Mouse (Mus musculus): Measurements from ENCODE around the gene Fst. TPM values are rescaled to one million over a fixed set of nuclear protein-coding genes. Genes with fewer than 3 reads are reported as not detected.
A peak's percentile ranks its signal among the peaks of the same experiment; 100 is the strongest.

Fst gene
- polyA plus RNA-seq, 1 experiment from 2014 or later = not detected

DNA sequence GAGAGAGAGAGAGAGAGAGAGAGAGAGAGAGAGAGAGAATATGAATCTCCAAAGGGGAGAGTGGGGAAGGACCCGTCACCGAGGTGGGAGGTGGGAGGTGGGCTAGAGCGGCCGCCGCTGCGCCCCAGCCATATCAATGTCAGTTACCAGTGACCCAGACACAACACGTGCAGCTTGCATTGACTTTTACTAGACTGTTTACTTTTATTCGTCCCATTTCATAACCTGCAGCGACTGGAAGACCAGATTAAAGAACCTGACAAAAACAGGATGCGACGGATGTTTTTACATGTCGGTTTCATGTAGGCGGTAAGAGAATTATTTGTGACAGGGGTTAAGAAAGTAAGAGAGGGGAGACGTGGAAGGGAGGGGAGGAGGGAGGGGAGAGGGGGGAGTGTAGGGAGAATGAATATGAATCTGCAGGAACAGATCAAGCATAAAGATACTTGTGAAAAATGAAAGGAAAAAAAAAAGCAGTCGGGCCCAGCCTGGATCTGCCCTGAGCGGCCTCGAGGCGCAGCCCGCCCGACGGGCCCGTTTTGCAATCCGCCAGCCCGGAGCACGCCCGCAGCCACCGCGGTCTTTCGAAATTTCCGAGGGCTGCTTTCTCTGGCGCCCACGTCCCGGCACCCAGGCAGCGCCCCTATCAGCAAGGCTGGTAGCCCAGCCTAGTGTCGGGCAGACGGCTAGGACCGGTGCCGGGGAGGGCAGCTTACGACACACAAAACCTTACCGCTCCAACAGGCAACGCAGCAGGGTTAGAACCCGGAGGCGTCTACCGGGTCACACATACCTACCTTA, 1.8 kb downstream of the Fst start:
- 1% methylated on average over 42 of the region's 44 CpGs for WGBS (ENCODE audit: missing documents)
- H3K4me3 ChIP-seq (ENCODE audit: inconsistent target) = no peak overlapping the region
- H3K79me2 ChIP-seq (ENCODE audit: inconsistent target) = no peaks in the 10 kb centered on the region
- no peak overlapping the region for H3K27ac ChIP-seq
- H3K36me3 ChIP-seq (ENCODE audit: inconsistent target) = no peaks in the 10 kb centered on the region

GRCm38 (mm10) chr13:114456224-114456623, 2.5 kb downstream of the Fst start:
- no peak overlapping the region for H3K4me3 ChIP-seq (ENCODE audit: inconsistent target)
- WGBS (ENCODE audit: missing documents) = 8% methylated on average over 12 of the region's 14 CpGs
- no peaks in the 10 kb centered on the region for H3K36me3 ChIP-seq (ENCODE audit: inconsistent target)
- no peak overlapping the region for H3K27ac ChIP-seq
- H3K79me2 ChIP-seq (ENCODE audit: inconsistent target) = no peaks in the 10 kb centered on the region

- no peak overlapping the region for H3K4me3 ChIP-seq (ENCODE audit: inconsistent target)
- no peak overlapping the region for H3K27ac ChIP-seq
- 57% methylated on average over 13 of the region's 13 CpGs for WGBS (ENCODE audit: missing documents)
- H3K79me2 ChIP-seq (ENCODE audit: inconsistent target) = no peaks in the 10 kb centered on the region
- no peaks in the 10 kb centered on the region for H3K36me3 ChIP-seq (ENCODE audit: inconsistent target)
Observed at GRCm38 (mm10) chr13:114455788-114456187, 3.0 kb downstream of the Fst start.

DNA sequence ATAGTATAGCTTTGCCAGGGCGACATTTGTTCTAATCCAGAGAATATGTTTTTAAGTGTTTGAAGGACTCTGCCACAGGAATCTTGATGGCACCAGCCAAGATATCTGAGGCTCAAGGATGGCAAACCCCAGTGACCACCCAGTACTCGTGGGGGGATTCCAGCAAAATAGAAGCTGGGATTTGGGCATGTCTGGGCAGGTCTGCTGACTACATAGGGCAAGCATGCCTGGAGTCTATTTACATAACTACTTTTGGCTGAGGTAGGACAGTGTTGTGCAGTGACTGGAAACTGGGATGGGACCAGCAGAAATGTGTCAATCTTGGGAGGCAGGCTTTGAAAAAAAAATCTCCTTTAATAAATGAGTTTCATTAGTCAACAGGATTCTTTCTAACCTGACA, 11.5 kb downstream of the Fst start:
- H3K79me2 ChIP-seq (ENCODE audit: inconsistent target) = no peaks in the 10 kb centered on the region
- WGBS (ENCODE audit: missing documents) = 88% methylated on average over 2 of the region's 2 CpGs
- H3K36me3 ChIP-seq (ENCODE audit: inconsistent target) = no peaks in the 10 kb centered on the region
- H3K27ac ChIP-seq = no peak overlapping the region
- no peak overlapping the region for H3K4me3 ChIP-seq (ENCODE audit: inconsistent target)

GRCm38 (mm10) chr13:114432491-114432890, 26.3 kb downstream of the Fst start:
- no peak overlapping the region for H3K27ac ChIP-seq
- no peaks in the 10 kb centered on the region for H3K36me3 ChIP-seq (ENCODE audit: inconsistent target)
- 94% methylated on average over 5 of the region's 5 CpGs for WGBS (ENCODE audit: missing documents)
- no peak overlapping the region for H3K4me3 ChIP-seq (ENCODE audit: inconsistent target)
- no peaks in the 10 kb centered on the region for H3K79me2 ChIP-seq (ENCODE audit: inconsistent target)

- Histone ChIP-seq H3K79me2 (ENCODE audit: inconsistent target) (no peaks in the 10 kb centered on the region), H3K27ac (no peak overlapping the region), H3K36me3 (ENCODE audit: inconsistent target) (no peaks in the 10 kb centered on the region), H3K4me3 (ENCODE audit: inconsistent target) (no peak overlapping the region)
- 89% methylated on average over 5 of the region's 5 CpGs for WGBS (ENCODE audit: missing documents)
Observed at GRCm38 (mm10) chr13:114425230-114425629, 33.5 kb downstream of the Fst start.

- H3K36me3 ChIP-seq (ENCODE audit: inconsistent target) = no peaks in the 10 kb centered on the region
- no peaks in the 10 kb centered on the region for H3K79me2 ChIP-seq (ENCODE audit: inconsistent target)
- WGBS (ENCODE audit: missing documents) = 81% methylated on average over 8 of the region's 8 CpGs
- H3K4me3 ChIP-seq (ENCODE audit: inconsistent target) = no peak overlapping the region
- H3K27ac ChIP-seq = no peak overlapping the region
Observed at GRCm38 (mm10) chr13:114420235-114420634, 38.5 kb downstream of the Fst start.

- Histone ChIP-seq H3K79me2 (ENCODE audit: inconsistent target) (no peaks in the 10 kb centered on the region), H3K27ac (no peak overlapping the region), H3K4me3 (ENCODE audit: inconsistent target) (no peak overlapping the region), H3K36me3 (ENCODE audit: inconsistent target) (no peaks in the 10 kb centered on the region)
- 88% methylated on average over 3 of the region's 3 CpGs for WGBS (ENCODE audit: missing documents)
Observed at GRCm38 (mm10) chr13:114419364-114419763, 39.4 kb downstream of the Fst start.

DNA sequence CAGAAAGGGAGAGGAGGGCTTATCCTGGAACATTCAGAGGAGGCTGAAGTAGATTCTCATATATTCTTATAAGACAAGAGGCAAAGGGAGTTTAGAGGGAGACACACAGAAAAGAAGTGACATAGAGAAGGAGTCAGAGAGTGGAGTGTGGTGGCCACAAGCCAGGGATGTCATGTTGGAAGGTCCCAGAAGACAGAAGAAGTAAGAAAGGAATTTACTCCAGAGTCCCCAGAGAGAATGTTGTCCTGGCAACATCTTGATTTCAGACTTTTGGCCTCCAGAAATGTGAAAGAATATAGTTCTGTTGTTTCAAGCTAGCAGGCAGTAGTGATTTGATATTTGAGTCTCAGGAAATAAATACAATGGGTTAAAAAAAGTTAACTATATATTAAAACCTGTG, 46.4 kb downstream of the Fst start:
- Histone ChIP-seq H3K36me3 (ENCODE audit: inconsistent target) (no peaks in the 10 kb centered on the region), H3K4me3 (ENCODE audit: inconsistent target) (no peak overlapping the region), H3K27ac (no peak overlapping the region), H3K79me2 (ENCODE audit: inconsistent target) (no peaks in the 10 kb centered on the region)

DNA sequence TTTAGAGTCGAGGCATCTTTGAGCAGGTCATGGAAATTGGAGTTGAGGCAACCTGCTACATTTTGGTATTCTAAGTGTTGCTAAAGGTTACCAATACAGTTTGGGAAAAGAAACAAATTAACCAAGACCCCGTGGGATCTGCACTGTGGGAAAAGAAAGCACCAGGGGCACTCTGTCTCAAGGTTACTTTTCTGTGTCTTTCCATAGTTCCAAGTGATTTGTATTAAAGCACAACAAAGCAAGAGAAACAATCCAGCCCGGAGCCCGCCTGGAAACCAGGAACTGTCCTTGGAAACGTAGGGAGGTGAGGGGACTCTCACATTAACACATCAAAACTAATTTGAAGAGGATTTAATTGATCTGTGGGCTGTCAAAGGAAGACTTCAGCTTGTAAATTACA, 51.9 kb downstream of the Fst start:
- Histone ChIP-seq H3K79me2 (ENCODE audit: inconsistent target) (no peaks in the 10 kb centered on the region), H3K4me3 (ENCODE audit: inconsistent target) (no peak overlapping the region), H3K27ac (no peak overlapping the region), H3K36me3 (ENCODE audit: inconsistent target) (no peaks in the 10 kb centered on the region)
- 74% methylated on average over 5 of the region's 5 CpGs for WGBS (ENCODE audit: missing documents)

GRCm38 (mm10) chr13:114406424-114406823, 52.3 kb downstream of the Fst start:
- WGBS (ENCODE audit: missing documents) = 57% methylated on average over 5 of the region's 5 CpGs
- Histone ChIP-seq H3K36me3 (ENCODE audit: inconsistent target) (no peaks in the 10 kb centered on the region), H3K4me3 (ENCODE audit: inconsistent target) (no peak overlapping the region), H3K79me2 (ENCODE audit: inconsistent target) (no peaks in the 10 kb centered on the region), H3K27ac (no peak overlapping the region)

DNA sequence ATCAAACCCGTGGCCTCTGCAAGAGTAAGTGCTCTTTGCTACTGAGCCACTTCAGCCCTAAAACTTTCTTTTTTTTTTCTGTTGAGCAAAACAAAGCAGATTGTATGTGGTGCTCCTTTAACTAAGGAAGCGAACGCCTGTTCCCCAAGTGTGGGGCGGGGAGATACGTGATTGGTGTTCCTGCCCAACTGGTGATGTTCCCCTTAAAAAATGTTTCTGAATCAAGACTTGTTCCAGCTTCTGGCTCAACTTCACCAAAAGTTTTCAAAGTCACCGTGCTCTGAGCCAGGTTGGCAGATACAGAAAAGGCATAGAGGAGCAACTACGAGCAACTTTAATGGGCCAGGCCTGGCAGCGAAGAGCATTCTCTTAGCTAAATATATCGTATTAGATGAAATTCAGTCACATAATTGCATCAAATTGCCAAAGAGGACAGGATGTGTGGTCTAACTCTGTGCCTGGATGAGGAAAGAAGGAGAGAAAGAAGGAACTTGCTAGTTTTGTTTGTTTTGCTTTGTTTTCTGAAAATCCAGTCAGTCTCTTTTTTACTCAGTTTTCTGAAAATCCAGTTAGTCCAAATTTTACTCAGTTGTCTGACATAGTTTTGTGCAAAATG, 53.5 kb downstream of the Fst start:
- 0 out of 2 replicates have a peak overlapping the region, but pooled peaks have one; percentile 1 for H3K27ac ChIP-seq
- WGBS (ENCODE audit: missing documents) = 41% methylated on average over 9 of the region's 9 CpGs
- no peaks in the 10 kb centered on the region for H3K79me2 ChIP-seq (ENCODE audit: inconsistent target)
- H3K36me3 ChIP-seq (ENCODE audit: inconsistent target) = no peaks in the 10 kb centered on the region
- H3K4me3 ChIP-seq (ENCODE audit: inconsistent target) = no peak overlapping the region

Other genes with a start within 250 kb of the Fst start
- 33.9 to 65.2 TPM (median 41.5 TPM) in 3 replicates for gene Ndufs4, start 70.7 kb downstream of the Fst start, polyA plus RNA-seq (2018)